Mouse (Mus musculus): ENCODE data around the gene Ifi35. TPM values are rescaled to one million over a fixed set of nuclear protein-coding genes. Genes with fewer than 3 reads are reported as not detected.
A peak's percentile ranks its signal among the peaks of the same experiment; 100 is the strongest.
"Not testable (repeated sequence)": the region's sequence is repeated elsewhere in the genome, so short reads cannot be mapped to it uniquely, and the experiment has no call there.

The Ifi35 gene
- polyA plus RNA-seq, 1 experiment, result 24.7 TPM

GRCm38 (mm10) chr11:101446319-101446718, 1.9 kb upstream of the Ifi35 start:
- no peak overlapping the region for H3K4me3 ChIP-seq (ENCODE audit: insufficient read depth, low read length)
- H3K4me1 ChIP-seq (ENCODE audit: control insufficient read depth, insufficient read depth, low read length), result peaks cover 2% of the 10 kb centered on the region; the same call in 1 of the 2 replicates
- TF ChIP-seq CTCF (IDR thresholded peaks at IDR 0.05; ENCODE audit: borderline replicate concordance, insufficient read depth, low read length) (no peak), POLR2A (IDR thresholded peaks at IDR 0.05; ENCODE audit: low read depth, low read length) (peak; percentile 46; the same call in 1 of the 2 replicates)
- no peak overlapping the region for H3K27ac ChIP-seq (ENCODE audit: insufficient read depth, low read length)

GRCm38 (mm10) chr11:101446860-101447259, 1.3 kb upstream of the Ifi35 start:
- not testable (repeated sequence) for H3K27ac ChIP-seq (ENCODE audit: insufficient read depth, low read length); H3K4me3 ChIP-seq (ENCODE audit: insufficient read depth, low read length); H3K4me1 ChIP-seq (ENCODE audit: control insufficient read depth, insufficient read depth, low read length)

- TF ChIP-seq CTCF (IDR thresholded peaks at IDR 0.05; ENCODE audit: borderline replicate concordance, insufficient read depth, low read length) (no peak), POLR2A (IDR thresholded peaks at IDR 0.05; ENCODE audit: low read depth, low read length) (no peak)
- Histone ChIP-seq H3K27ac (ENCODE audit: insufficient read depth, low read length) (peak overlapping the region; percentile 34; the same call in 1 of the 2 replicates), H3K4me1 (ENCODE audit: control insufficient read depth, insufficient read depth, low read length) (peaks cover 6% of the 10 kb centered on the region; the same call in 1 of the 2 replicates), H3K4me3 (ENCODE audit: insufficient read depth, low read length) (no peak overlapping the region)
These were observed 421 bp upstream of the Ifi35 start for GRCm38 (mm10) chr11:101447786-101448185.

GRCm38 (mm10) chr11:101448899-101449298, 692 bp downstream of the Ifi35 start:
- no peak for TF ChIP-seq CTCF (IDR thresholded peaks at IDR 0.05; ENCODE audit: borderline replicate concordance, insufficient read depth, low read length)
- no peak for TF ChIP-seq POLR2A (IDR thresholded peaks at IDR 0.05; ENCODE audit: low read depth, low read length)
- Histone ChIP-seq H3K27ac (ENCODE audit: insufficient read depth, low read length) (peak overlapping the region; percentile 65; the same call in 1 of the 2 replicates), H3K4me1 (ENCODE audit: control insufficient read depth, insufficient read depth, low read length) (peaks cover 6% of the 10 kb centered on the region; the same call in 1 of the 2 replicates), H3K4me3 (ENCODE audit: insufficient read depth, low read length) (peak overlapping the region; percentile 72)

- not testable (repeated sequence) for H3K4me1 ChIP-seq (ENCODE audit: control insufficient read depth, insufficient read depth, low read length); H3K27ac ChIP-seq (ENCODE audit: insufficient read depth, low read length); H3K4me3 ChIP-seq (ENCODE audit: insufficient read depth, low read length)
These were observed 1.4 kb downstream of the Ifi35 start for GRCm38 (mm10) chr11:101449596-101449995.

GRCm38 (mm10) chr11:101450394-101450793, 2.2 kb downstream of the Ifi35 start:
- H3K27ac ChIP-seq (ENCODE audit: insufficient read depth, low read length), result no peak overlapping the region
- no peak overlapping the region for H3K4me3 ChIP-seq (ENCODE audit: insufficient read depth, low read length)
- H3K4me1 ChIP-seq (ENCODE audit: control insufficient read depth, insufficient read depth, low read length), result peaks cover 11% of the 10 kb centered on the region
- TF ChIP-seq CTCF (IDR thresholded peaks at IDR 0.05; ENCODE audit: borderline replicate concordance, insufficient read depth, low read length) (no peak), POLR2A (IDR thresholded peaks at IDR 0.05; ENCODE audit: low read depth, low read length) (no peak)

GRCm38 (mm10) chr11:101451536-101451935, 3.3 kb downstream of the Ifi35 start:
- Histone ChIP-seq H3K4me1 (ENCODE audit: control insufficient read depth, insufficient read depth, low read length) (peaks cover 11% of the 10 kb centered on the region), H3K27ac (ENCODE audit: insufficient read depth, low read length) (peak overlapping the region; percentile 35; the same call in 1 of the 2 replicates), H3K4me3 (ENCODE audit: insufficient read depth, low read length) (no peak overlapping the region)
- TF ChIP-seq CTCF (IDR thresholded peaks at IDR 0.05; ENCODE audit: borderline replicate concordance, insufficient read depth, low read length) (no peak), POLR2A (IDR thresholded peaks at IDR 0.05; ENCODE audit: low read depth, low read length) (no peak)

- TF ChIP-seq CTCF (IDR thresholded peaks at IDR 0.05; ENCODE audit: borderline replicate concordance, insufficient read depth, low read length), result no peak
- TF ChIP-seq POLR2A (IDR thresholded peaks at IDR 0.05; ENCODE audit: low read depth, low read length), result no peak
- Histone ChIP-seq H3K4me1 (ENCODE audit: control insufficient read depth, insufficient read depth, low read length) (peaks cover 11% of the 10 kb centered on the region), H3K4me3 (ENCODE audit: insufficient read depth, low read length) (no peak overlapping the region), H3K27ac (ENCODE audit: insufficient read depth, low read length) (no peak overlapping the region)
These were observed 4.0 kb downstream of the Ifi35 start for GRCm38 (mm10) chr11:101452093-101452774.

GRCm38 (mm10) chr11:101454702-101455101, 6.5 kb downstream of the Ifi35 start:
- no peak overlapping the region for H3K4me3 ChIP-seq (ENCODE audit: insufficient read depth, low read length)
- no peak overlapping the region for H3K27ac ChIP-seq (ENCODE audit: insufficient read depth, low read length)
- TF ChIP-seq CTCF (IDR thresholded peaks at IDR 0.05; ENCODE audit: borderline replicate concordance, insufficient read depth, low read length) (no peak), POLR2A (IDR thresholded peaks at IDR 0.05; ENCODE audit: low read depth, low read length) (no peak)
- H3K4me1 ChIP-seq (ENCODE audit: control insufficient read depth, insufficient read depth, low read length), result peaks cover 11% of the 10 kb centered on the region

GRCm38 (mm10) chr11:101455627-101456026, 7.4 kb downstream of the Ifi35 start:
- no peak for TF ChIP-seq POLR2A (IDR thresholded peaks at IDR 0.05; ENCODE audit: low read depth, low read length)
- peaks cover 11% of the 10 kb centered on the region for H3K4me1 ChIP-seq (ENCODE audit: control insufficient read depth, insufficient read depth, low read length)
- H3K4me3 ChIP-seq (ENCODE audit: insufficient read depth, low read length), result no peak overlapping the region

GRCm38 (mm10) chr11:101457631-101458030, 9.4 kb downstream of the Ifi35 start:
- no peak overlapping the region for H3K27ac ChIP-seq (ENCODE audit: insufficient read depth, low read length)
- no peak overlapping the region for H3K4me3 ChIP-seq (ENCODE audit: insufficient read depth, low read length)
- H3K4me1 ChIP-seq (ENCODE audit: control insufficient read depth, insufficient read depth, low read length), result peaks cover 10% of the 10 kb centered on the region
- TF ChIP-seq POLR2A (IDR thresholded peaks at IDR 0.05; ENCODE audit: low read depth, low read length), result no peak
- TF ChIP-seq CTCF (IDR thresholded peaks at IDR 0.05; ENCODE audit: borderline replicate concordance, insufficient read depth, low read length), result no peak

More at GRCm38 (mm10) chr11:101455627-101456026, 7.4 kb downstream of the Ifi35 start:
- H3K27ac ChIP-seq (ENCODE audit: insufficient read depth, low read length), result no peak overlapping the region

All from embryonic fibroblast, embryonic 13.5 days (primary cell).